Mouse (Mus musculus) adrenal gland, adult 2 months (tissue): Measurements from ENCODE around the gene Tsnax. TPM values are rescaled to one million over a fixed set of nuclear protein-coding genes. Genes with fewer than 3 reads are reported as not detected.

Experiments used
- DNase-seq: peaks from one replicate; pipeline ENCODE4 v3.0.0; 2021
- long read RNA-seq: library from polyadenylated mRNA; stranded (forward); transcript quantifications from one replicate; pipeline ENCODE4 v2.0.0, GENCODE M21; 2021
- polyA plus RNA-seq: library from polyadenylated mRNA; depleted of rRNA; stranded (reverse); fragments of >200 nt; gene quantifications from 2 replicates; pipeline ENCODE4 v1.2.3, GENCODE M21; 2012; rRNA removed
- total RNA-seq, 2 experiments: library from RNA; stranded (reverse); gene quantifications; 2 replicates each; pipeline ENCODE4 v1.2.3; 2021

Tsnax gene
- total RNA-seq: 10 to 100 TPM; 63.4 to 81.1 TPM
- polyA plus RNA-seq: 24.1 and 25.1 TPM in 2 replicates
- long read RNA-seq, transcript Tsnax-201 (6 exons, 2,391 nt): major isoform, 145 of 155 reads
- long read RNA-seq, partial matches to known transcripts: 6 of 155 reads
- long read RNA-seq, other reads (novel, unspliced or antisense): 4 of 155 reads

DNA sequence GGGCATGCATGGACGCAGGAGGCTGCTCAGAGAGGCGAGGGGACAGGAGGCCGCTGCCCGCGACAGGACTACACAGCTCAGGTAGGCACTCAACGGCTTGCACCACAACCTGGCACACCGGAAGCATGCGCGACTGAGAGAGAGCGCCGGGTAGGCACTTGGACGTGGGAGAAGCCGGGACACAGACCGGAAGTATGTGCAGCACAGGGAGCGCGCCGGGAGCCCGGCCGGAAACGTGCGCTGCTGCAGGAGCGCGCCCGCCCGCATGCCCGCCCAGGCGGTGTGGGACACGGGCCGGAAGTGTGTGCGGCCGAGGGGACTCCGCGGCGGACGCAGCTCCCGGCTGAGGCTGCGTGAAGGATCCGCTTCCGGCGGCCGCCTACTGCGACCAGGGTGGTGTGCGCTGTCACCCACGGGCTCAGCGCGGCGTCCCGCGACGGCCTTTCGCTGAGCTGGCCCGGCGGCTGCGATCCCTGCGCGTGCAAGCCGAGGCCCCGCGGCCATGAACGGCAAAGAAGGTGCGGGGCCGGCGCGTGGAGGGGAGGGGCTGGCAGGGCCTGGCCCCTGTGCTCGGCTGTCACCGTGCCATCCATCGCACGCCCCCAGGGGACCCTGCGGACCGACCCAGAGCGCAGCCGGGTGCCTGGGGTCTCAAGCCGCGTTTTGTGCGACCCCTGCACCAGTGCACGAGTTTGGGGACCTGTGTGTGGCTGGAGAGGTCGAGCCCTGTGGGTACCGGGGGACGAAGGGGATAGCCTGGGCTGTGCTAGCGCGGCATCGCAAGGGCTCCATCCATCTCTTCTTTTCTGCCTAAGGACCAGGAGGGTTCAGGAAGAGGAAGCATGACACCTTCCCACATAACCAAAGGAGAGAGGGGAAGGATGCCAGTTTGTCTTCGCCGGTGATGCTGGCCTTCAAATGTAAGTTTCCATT, at the start of gene Tsnax:
Gene Tsnax (plus strand): TSS at position 303 of the 933 bp plus-strand sequence.
- DNase-seq: peak; percentile 95

DNA sequence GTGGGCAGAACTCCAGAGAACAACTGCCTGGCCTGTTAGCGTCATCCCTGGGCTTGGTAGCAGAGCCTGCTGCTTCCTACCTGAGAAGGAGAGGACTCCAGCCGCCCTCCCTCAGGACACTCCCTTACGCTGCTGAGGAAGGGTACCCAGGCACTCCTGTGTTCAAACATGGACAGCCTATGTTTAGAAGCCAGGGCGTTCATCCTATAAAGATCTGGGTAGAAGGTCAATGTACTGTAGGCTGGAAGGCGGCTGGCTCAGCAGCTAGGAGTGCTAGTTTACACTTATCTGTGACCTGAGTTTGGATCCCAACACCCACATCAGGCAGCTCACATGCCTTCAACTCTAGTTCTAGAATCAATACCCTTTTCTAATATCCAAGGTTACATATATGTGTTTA, 49.6 kb upstream of the Tsnax start:
- DNase-seq: no peak

DNA sequence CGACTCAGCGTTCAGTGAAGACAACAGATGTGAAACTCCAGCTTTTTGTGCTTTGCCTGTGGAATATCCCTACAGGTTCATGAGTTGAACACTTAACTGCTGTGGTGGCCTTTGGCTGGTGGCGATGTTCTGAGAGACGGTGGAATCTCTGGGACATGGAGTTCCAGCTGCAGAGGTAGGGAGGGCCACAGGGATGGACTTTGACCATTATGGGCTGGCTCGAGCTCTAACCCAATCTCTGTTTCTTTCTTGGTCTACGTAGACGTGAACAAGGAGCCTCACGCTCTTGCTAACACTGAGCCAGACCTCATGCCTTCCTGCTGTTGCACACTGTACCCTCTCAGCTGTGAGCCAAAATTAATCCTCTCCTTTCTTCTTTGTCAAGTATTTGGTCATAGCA, 47.8 kb upstream of the Tsnax start:
- no peak for DNase-seq

DNA sequence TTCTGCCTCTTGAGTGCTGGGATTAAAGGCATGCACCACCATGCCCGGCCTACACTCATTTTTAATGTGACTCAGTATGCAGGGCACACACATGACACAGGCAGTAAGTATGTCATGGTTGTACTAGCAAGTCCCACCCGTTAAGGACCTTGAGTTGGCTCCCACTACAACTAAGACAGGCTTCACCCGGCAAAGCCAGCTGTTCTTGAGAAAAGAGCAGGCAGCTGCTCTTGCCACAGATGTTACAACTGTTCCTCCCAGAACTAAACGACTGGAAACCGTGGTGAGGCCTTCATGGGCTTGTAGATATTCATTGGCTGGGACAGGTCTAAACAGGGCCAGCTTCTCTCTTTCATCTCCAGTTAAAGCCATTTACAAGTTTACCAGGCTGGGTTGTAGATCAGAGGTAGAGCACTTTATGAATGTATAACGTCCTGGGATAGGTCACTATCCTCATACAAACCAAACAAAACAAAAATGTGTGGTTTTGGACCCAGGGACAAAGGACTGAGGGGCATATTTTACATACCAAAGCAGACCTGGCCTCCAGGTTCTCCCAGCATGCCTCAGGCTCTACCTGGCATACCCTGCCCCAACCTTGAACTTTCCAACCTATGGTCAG, 42.4 kb upstream of the Tsnax start:
- peak; percentile 25 for DNase-seq

DNA sequence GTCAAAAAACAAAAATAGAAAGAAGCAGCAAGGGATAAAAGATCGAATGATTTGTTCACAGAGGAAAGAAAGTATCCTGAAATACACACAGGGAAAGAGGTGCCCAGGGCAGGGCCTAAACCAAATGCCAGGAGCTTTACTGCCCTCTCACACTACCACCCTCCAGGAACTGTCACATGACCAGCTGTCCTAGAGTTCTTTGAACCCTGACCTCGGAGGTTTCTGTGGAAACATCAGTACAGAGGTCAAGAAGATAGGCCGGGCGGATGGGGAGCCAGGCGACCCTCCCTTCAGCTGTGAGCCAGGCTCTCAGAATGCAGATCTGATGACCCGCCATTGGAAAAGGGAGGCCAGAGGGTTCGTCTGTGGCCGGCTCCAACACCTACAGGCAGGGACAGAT, 39.6 kb upstream of the Tsnax start:
- no peak for DNase-seq

DNA sequence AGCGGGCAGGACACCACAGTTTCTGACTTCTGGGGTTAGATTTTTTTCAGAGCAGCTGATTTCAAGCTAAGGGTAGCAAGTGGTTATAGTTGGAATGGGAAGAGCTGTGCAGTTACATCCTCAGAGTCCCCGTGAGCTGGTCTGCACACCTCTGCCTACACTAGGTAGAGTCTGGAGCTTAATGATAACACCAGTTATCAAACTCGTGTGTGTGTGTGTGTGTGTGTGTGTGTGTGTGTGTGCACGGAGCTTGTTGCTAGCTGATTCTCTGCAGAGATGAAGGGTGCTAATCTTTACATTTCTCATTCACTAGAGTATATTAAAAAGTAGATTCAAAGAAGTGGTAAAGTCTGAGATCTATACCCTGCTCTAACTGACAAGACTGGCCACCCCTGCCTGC, 38.5 kb upstream of the Tsnax start:
- DNase-seq: no peak

DNA sequence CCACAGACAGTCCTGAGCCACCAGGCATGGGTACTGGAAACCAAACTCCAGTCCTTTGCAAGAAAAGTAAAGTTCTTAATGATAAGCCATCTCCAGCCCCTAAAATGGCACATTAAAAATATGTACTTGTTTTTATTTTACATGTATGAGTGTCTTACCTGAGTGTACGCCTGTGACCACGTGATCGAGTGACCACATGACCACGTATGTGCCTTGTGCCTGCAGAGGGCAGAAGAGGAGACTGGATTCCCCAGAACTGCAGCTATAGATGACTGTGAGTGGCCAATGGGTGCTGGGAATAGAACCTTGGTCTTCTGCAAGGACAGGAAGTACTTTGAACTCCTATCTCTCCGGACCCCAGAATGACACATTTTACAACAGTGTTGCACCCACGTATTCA, 36.6 kb upstream of the Tsnax start:
- no peak for DNase-seq

DNA sequence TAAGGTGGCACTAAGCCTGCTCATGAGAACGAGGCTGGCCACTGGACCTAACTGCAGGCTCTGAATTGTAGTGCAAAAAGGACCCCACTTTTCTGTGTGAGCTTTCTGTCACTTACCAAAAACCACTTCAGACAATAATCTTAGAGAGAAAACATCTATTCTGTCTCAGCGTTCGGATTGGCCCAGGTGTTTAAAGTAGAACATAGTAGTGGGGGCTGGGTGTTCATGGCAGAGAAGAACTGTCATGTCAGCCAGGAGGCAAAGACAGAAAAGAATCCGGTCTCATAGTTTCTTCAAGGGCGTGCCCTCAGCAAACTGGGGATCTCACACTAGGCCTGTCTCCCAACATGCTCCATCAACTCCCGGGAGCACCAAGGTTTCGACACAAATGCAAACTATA, 34.8 kb upstream of the Tsnax start:
- no peak for DNase-seq

DNA sequence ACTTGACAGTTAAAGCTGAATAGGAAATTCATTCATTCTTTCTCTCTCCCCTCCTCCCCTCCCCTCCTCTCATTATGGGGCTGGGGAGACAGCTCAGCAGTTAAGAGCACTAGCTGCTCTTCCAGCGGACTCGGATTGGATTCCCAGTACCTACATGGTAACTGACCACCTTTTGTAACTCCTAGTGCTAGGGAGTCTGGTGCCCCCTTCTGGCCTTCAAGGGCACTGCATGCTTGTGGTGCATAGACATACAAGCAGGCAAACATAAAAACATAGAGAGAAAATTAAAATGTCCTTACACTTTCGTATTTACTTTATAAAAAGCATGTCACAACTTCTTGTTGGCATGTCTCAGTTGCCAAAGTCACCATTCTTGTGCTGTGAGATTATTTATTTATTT, 32.8 kb upstream of the Tsnax start:
- DNase-seq: no peak

DNA sequence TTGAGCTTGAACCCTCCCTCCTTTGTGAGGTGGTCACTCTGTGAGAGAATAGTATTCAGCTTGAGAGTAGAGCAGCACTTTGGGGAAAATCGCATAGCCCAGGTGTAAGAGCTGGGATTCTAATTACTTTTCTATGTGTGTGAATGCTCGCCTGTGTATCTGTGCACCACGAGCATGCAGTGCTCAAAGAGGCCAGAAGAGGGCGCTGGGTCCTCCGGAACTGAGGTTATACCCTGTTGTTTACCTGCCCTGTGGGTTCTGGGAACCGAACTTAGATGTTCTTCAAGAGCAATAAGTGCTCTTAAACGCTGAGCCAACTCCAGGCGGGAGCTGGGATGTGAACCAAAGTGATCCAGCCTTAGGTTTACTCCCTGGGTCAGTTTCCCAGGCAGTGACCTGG, 32.0 kb upstream of the Tsnax start:
- no peak for DNase-seq

DNA sequence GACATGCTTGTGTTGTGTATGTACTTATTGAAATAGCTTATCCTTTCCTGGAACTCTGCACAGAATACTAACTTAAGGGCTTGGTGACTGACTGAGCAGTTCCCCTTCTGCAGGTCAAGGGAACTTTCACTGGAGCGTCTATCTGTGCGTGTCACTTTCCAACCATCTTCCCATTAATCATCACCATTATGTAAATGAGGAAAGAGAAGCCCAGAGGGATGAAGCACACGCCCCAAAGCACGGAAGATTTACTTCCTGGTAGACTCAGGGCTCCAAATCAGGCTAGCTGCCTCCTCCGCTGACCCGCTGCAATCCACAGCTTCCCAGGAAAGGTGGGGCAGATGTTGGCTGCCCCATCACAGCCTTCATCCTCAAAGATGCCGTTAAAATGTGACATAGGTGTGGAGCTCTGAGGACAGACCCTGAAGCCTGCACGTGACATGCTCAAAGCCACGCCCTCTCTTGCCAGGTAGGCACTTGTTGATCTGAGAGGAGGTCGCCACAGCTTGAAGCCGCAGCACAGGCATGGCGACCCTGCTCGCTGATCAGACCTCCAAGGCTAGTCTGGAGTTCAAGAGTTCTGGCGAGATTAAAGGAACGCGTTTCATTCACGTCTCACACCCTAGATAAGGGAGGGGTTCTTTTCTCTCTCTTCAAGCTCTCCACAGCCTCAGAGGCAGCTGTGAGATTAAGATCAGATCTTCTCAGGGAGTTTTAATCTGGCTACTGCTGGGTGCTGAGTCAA, 21.7 kb upstream of the Tsnax start:
- DNase-seq: no peak

DNA sequence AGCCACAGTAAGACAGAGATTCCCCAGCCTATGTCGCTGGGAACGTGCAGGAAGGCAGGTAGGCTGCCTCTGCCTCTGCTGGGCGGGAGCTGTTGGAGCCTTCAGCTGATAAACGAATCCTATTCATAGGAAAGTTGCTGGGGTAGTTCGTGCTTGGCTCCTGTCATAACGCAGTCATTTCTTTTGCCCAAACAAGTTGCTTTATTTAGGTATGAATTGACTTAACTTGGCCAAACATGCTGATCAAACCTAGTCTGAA, 21.2 kb upstream of the Tsnax start:
- no peak for DNase-seq

DNA sequence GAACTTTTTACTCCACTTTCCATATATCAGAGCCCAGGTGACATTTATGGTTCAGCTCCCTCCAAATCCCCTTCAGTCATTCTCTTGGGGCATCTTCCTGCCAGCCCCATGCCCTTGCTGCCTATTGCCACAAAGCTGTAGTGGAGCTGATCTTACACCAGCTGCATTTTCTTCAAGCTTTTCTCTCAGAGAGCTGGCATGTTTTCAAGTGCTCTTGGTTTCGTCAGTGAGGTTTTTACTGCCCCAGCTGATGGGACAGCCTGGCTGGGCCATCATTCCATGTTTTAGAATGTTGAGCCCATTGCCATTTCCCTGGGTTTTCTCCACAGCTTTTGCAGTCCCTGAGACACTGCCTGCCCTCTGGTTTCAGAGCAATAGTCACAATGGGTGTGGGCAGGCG, 17.0 kb upstream of the Tsnax start:
- DNase-seq: no peak

DNA sequence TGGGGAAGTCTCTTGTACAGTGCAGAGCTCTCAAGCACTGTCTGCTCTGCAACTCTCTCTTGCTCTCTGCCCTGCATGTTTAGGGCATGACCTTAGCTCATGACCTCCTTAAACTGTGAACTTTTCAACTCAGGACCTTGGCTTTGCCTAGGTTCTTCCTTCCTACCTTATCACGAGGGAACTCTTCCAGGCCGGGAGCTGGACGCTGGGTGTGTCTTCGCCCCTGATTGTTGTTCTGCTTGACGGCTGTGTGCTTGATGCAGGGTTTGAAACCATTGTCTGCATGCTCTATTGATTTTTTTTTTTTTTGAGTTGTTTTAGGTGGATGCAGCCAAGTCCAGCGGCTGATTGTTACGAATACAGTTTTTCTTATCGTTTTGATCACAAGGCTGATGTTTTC, 11.3 kb downstream of the Tsnax start:
- DNase-seq: no peak

DNA sequence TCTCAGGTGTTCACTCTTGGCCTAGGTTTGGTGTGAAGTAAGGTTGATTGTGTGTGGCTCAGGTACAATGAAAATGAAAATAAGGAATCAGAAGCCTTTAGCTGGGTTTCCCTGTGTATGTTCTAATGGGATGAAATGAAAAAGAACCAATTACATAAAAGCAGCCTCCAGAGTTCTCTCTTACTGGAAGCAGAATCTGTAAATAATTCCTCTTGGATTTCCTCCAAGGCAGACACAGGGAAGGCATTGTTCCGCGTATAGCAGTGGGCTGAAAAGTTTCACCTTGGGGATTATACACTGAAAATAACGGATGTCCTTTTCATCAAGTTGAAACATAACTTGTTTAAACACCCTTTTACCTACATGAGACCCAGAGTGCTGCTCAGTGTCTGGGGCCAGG, 14.4 kb downstream of the Tsnax start:
- DNase-seq: no peak

DNA sequence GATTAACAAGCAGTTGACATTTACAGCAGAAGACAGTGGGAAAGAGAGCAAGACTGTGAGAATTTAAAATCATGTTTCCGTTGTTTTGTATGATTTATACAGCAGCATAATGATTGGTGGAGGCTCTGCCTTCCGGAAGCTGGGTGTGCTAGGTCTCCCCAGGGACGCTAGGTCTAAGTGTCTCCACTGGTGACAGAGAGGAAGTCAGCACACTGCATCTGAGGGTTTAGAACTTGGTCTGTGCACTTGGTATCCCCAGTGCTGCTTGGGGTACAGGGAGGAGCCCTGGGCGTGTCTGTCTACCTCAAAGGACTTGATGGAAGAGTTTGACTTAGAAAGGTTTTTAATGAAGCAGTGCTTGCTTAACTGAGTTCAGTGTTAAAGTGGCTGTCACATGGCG, 16.0 kb downstream of the Tsnax start:
- DNase-seq: no peak

DNA sequence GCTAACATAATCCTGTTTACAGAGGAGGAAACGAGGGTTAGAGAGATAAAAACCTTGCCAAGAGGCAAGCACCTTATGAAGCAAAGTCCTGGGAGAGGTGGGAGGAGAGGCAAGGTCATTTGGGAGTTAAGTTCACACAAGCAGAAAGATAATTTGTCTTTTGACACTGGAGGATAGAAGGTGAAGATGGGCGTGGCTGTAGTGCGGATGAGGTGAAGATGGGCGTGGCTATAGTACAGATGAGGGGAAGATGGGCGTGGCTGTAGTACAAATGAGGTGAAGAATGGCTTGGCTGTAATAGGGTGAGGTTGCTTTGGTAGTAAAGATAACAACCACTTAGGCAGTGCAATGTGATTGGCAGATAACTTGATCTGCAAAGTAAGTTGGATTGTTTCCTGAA, 18.5 kb downstream of the Tsnax start:
- no peak for DNase-seq

DNA sequence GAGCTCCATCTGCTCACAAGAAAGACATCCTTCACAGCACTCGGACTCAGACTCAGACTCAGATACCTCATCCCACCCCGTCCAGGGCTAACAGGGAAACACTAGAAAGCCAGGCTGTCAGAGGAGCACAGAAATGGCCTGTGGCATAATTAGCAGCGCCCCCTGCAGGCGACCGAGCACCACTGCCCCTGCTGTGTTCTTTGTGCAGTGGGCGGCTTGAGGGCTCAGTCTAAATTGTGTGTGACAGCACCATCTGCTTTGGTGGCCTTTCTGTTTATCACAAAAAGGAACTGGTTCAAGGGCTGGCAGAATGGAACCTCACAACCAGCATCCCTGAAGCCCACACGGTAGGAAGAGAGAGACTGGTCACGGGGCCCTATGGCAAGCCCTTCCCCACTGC, 21.9 kb downstream of the Tsnax start:
- DNase-seq: peak; percentile 57

DNA sequence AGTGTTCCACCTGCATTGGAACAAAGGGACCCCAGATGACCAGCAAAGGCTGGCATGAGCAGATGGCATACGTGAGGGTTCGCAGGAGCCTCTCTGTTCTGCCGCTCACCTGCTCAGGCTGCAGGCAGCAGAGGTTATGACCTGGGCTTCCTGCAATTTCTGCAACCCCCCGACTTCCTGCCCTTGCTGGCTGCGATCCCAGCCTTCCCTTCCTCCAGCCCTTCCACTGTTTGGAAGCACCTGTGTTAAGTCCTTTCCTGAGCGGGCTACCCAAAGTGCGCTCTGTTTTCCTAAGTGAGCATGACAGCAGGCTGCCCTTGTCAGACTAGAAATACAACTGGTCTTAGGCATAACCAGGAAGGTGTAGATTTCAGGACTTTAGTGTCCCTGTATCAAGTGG, 24.3 kb downstream of the Tsnax start:
- no peak for DNase-seq

DNA sequence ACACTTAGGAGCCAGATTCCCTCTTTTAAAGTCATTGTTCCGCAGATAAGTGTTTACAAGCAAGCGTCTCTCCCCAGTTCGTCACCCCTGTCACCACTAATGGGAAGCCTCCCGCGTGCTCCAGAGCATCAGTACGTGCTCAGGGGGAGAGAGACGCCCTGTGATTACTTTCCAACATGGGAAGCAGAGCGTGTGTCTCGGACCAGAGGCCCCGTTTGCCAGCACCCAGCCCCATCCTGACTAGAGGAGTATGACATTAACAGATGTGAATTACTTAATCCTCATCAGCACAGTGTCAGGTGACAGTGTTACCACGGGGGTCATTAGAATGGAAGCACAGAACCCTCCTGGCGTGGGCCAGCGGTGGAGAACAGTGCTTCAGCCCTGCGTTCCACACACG, 25.9 kb downstream of the Tsnax start:
- no peak for DNase-seq

DNA sequence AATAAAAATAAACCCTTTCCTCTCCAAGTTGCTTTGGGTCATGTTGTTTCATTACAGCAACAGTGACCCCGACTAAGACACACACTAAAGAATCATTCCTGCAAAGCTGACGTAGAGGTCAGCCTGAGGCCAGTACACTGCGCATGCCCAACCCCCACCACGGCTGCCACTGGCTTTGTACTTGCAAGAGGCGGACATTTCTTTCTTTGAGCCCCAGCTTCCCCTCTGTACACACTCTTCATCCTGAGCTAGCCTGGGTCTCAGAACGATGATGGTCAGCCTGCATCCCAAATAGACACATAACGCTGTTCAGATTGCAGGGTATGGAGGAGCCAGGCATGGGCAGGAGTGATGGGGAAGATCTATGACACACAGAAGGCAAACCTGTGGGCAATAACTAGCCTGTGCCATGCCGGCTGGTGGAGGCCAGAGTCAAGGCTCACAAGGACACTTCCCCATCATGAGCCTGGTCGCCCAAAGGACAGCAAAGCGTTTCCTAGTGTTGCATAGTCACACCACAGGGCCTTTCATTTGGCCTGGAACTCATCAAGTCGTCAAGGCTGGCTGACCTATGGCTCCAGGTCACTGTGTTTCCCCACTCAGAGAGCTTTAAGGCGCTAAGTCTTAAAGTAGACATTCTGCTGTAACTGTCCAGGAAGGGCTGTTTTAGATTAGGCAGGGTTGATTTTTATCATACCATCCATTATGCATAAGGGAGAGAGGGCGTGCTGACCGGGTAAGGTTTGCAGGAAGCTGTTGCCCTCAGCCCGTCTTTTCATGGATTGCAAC, 28.0 kb downstream of the Tsnax start:
- DNase-seq: no peak

DNA sequence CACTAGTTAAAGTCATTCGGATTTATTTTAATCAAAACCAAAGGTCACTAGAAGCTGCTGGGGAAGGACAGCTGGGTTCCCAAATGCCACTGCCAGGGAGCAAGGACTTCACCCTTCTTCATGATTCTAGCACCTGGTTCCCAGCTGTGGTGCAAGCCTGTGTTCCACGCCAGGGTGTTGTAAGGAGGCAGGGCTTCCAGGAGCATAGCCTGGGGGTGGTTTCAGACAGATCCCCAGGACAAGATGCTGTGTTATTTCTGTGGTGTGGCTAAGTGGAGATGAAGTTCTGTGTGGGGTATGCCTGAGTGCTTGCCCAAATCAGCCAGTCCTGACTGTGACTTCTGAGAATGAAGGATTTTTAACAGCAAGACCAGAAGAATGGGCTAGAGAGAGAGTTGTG, 28.7 kb downstream of the Tsnax start:
- DNase-seq: peak; percentile 24
